Mouse (Mus musculus): ENCODE results near the gene AC140267.1. TPM values are rescaled to one million over a fixed set of nuclear protein-coding genes. Genes with fewer than 3 reads are reported as not detected.

AC140267.1 gene
- polyA plus RNA-seq, 1 experiment from 2014 or later: 2.1 TPM

- whole genome bisulfite sequencing: 2% methylated on average over 66 of the region's 66 CpGs
- DNase-seq: peak; percentile 96
- peak within 1 kb of the TSS; percentile 76 for H3K4me2 ChIP-seq (ENCODE audit: low read length)
- peak within 1 kb of the TSS; percentile 76 for H3K9ac ChIP-seq (replicated peaks; ENCODE audit: low read length)
- H3K9me3 ChIP-seq (ENCODE audit: control insufficient read depth, low read length): no peaks in the 10 kb centered on the region
- no peaks in the 10 kb centered on the region for H3K27me3 ChIP-seq (ENCODE audit: control insufficient read depth, insufficient read depth, low read length)
- peak; percentile 92 for ATAC-seq (ENCODE audit: low FRiP score, low TSS enrichment)
- H3K36me3 ChIP-seq (ENCODE audit: control insufficient read depth, insufficient read depth, low read length): peaks cover 22% of the 10 kb centered on the region
- H3K4me1 ChIP-seq (ENCODE audit: control insufficient read depth, insufficient read depth, low read length): peaks cover 10% of the 10 kb centered on the region
- H3K27ac ChIP-seq (replicated peaks; ENCODE audit: low read depth, low read length): peak within 1 kb of the TSS; percentile 68
- peak within 1 kb of the TSS; percentile 87 for H3K4me3 ChIP-seq (replicated peaks; ENCODE audit: low read depth, low read length)
Observed at GRCm38 (mm10) chr15:80263610-80264575, 28.3 kb downstream of the AC140267.1 start, which contains the start of gene Rps19bp1. Gene Rps19bp1 (minus strand): TSS chr15:80264315.

GRCm38 (mm10) chr15:80266281-80266680 is 30.6 kb downstream of the AC140267.1 start:
- Histone ChIP-seq H3K27me3 (ENCODE audit: control insufficient read depth, insufficient read depth, low read length) (no peaks in the 10 kb centered on the region), H3K27ac (replicated peaks; ENCODE audit: low read depth, low read length) (no peak overlapping the region), H3K9me3 (ENCODE audit: control insufficient read depth, low read length) (peaks cover 7% of the 10 kb centered on the region; the same call in 1 of the 2 replicates), H3K36me3 (ENCODE audit: control insufficient read depth, insufficient read depth, low read length) (no peaks in the 10 kb centered on the region), H3K4me1 (ENCODE audit: control insufficient read depth, insufficient read depth, low read length) (peaks cover 10% of the 10 kb centered on the region), H3K4me2 (ENCODE audit: low read length) (no peak overlapping the region), H3K4me3 (replicated peaks; ENCODE audit: low read depth, low read length) (no peak overlapping the region), H3K9ac (replicated peaks; ENCODE audit: low read length) (no peak overlapping the region)
- WGBS: 0% methylated on average over 2 of the region's 2 CpGs
- DNase-seq: peak; percentile 94
- ATAC-seq (ENCODE audit: low FRiP score, low TSS enrichment): 0 out of 2 replicates have a peak, but pooled peaks have one; percentile 31

GRCm38 (mm10) chr15:80271858-80272396 is 36.3 kb downstream of the AC140267.1 start:
- H3K27me3 ChIP-seq (ENCODE audit: control insufficient read depth, insufficient read depth, low read length): no peaks in the 10 kb centered on the region; the same call in 1 of the 2 replicates
- H3K4me2 ChIP-seq (ENCODE audit: low read length): no peak overlapping the region
- peaks cover 7% of the 10 kb centered on the region; the same call in 1 of the 2 replicates for H3K9me3 ChIP-seq (ENCODE audit: control insufficient read depth, low read length)
- H3K36me3 ChIP-seq (ENCODE audit: control insufficient read depth, insufficient read depth, low read length): no peaks in the 10 kb centered on the region
- WGBS: 49% methylated on average over 3 of the region's 3 CpGs
- DNase-seq: peak; percentile 77
- ATAC-seq (ENCODE audit: low FRiP score, low TSS enrichment): no peak
- no peak overlapping the region for H3K4me3 ChIP-seq (replicated peaks; ENCODE audit: low read depth, low read length)
- H3K27ac ChIP-seq (replicated peaks; ENCODE audit: low read depth, low read length): no peak overlapping the region
- 0 out of 2 replicates have a peak, but pooled peaks cover 6% of the 10 kb centered on the region for H3K4me1 ChIP-seq (ENCODE audit: control insufficient read depth, insufficient read depth, low read length)
- no peak overlapping the region for H3K9ac ChIP-seq (replicated peaks; ENCODE audit: low read length)

- H3K9me3 ChIP-seq (ENCODE audit: control insufficient read depth, low read length): no peaks in the 10 kb centered on the region
- no peak overlapping the region for H3K4me2 ChIP-seq (ENCODE audit: low read length)
- H3K27ac ChIP-seq (replicated peaks; ENCODE audit: low read depth, low read length): no peak overlapping the region
- no peak overlapping the region for H3K4me3 ChIP-seq (replicated peaks; ENCODE audit: low read depth, low read length)
- WGBS: 44% methylated on average over 9 of the region's 9 CpGs
- H3K4me1 ChIP-seq (ENCODE audit: control insufficient read depth, insufficient read depth, low read length): peaks cover 5% of the 10 kb centered on the region; the same call in 1 of the 2 replicates
- no peak overlapping the region for H3K9ac ChIP-seq (replicated peaks; ENCODE audit: low read length)
- peaks cover 2% of the 10 kb centered on the region; the same call in 1 of the 2 replicates for H3K27me3 ChIP-seq (ENCODE audit: control insufficient read depth, insufficient read depth, low read length)
- ATAC-seq (ENCODE audit: low FRiP score, low TSS enrichment) (no peak), DNase-seq (peak; percentile 73)
- no peaks in the 10 kb centered on the region for H3K36me3 ChIP-seq (ENCODE audit: control insufficient read depth, insufficient read depth, low read length)
Observed at GRCm38 (mm10) chr15:80277107-80277506, 41.5 kb downstream of the AC140267.1 start.

- 1% methylated on average over 6 of the region's 6 CpGs for WGBS
- H3K4me3 ChIP-seq (replicated peaks; ENCODE audit: low read depth, low read length): no peak overlapping the region
Observed at GRCm38 (mm10) chr15:80277625-80278024, 42.0 kb downstream of the AC140267.1 start.

GRCm38 (mm10) chr15:80278121-80278759 is 42.6 kb downstream of the AC140267.1 start:
- Histone ChIP-seq H3K9ac (replicated peaks; ENCODE audit: low read length) (no peak overlapping the region), H3K4me1 (ENCODE audit: control insufficient read depth, insufficient read depth, low read length) (peaks cover 3% of the 10 kb centered on the region; the same call in 1 of the 2 replicates), H3K4me3 (replicated peaks; ENCODE audit: low read depth, low read length) (no peak overlapping the region), H3K27ac (replicated peaks; ENCODE audit: low read depth, low read length) (no peak overlapping the region), H3K4me2 (ENCODE audit: low read length) (no peak overlapping the region), H3K27me3 (ENCODE audit: control insufficient read depth, insufficient read depth, low read length) (peaks cover 2% of the 10 kb centered on the region; the same call in 1 of the 2 replicates), H3K36me3 (ENCODE audit: control insufficient read depth, insufficient read depth, low read length) (no peaks in the 10 kb centered on the region), H3K9me3 (ENCODE audit: control insufficient read depth, low read length) (no peaks in the 10 kb centered on the region)
- WGBS: 68% methylated on average over 5 of the region's 5 CpGs
- ATAC-seq (ENCODE audit: low FRiP score, low TSS enrichment): no peak
- DNase-seq: no peak

More at GRCm38 (mm10) chr15:80277625-80278024, 42.0 kb downstream of the AC140267.1 start:
- peak; percentile 67 for DNase-seq
- Histone ChIP-seq H3K4me2 (ENCODE audit: low read length) (no peak overlapping the region), H3K9me3 (ENCODE audit: control insufficient read depth, low read length) (no peaks in the 10 kb centered on the region), H3K27ac (replicated peaks; ENCODE audit: low read depth, low read length) (no peak overlapping the region), H3K4me1 (ENCODE audit: control insufficient read depth, insufficient read depth, low read length) (peaks cover 3% of the 10 kb centered on the region; the same call in 1 of the 2 replicates), H3K9ac (replicated peaks; ENCODE audit: low read length) (no peak overlapping the region), H3K27me3 (ENCODE audit: control insufficient read depth, insufficient read depth, low read length) (peaks cover 2% of the 10 kb centered on the region; the same call in 1 of the 2 replicates), H3K36me3 (ENCODE audit: control insufficient read depth, insufficient read depth, low read length) (no peaks in the 10 kb centered on the region)
- no peak for ATAC-seq (ENCODE audit: low FRiP score, low TSS enrichment)

GRCm38 (mm10) chr15:80279053-80279452 is 43.4 kb downstream of the AC140267.1 start:
- Histone ChIP-seq H3K27me3 (ENCODE audit: control insufficient read depth, insufficient read depth, low read length) (peaks cover 2% of the 10 kb centered on the region; the same call in 1 of the 2 replicates), H3K4me1 (ENCODE audit: control insufficient read depth, insufficient read depth, low read length) (peaks cover 3% of the 10 kb centered on the region; the same call in 1 of the 2 replicates), H3K36me3 (ENCODE audit: control insufficient read depth, insufficient read depth, low read length) (no peaks in the 10 kb centered on the region), H3K4me2 (ENCODE audit: low read length) (no peak overlapping the region), H3K9me3 (ENCODE audit: control insufficient read depth, low read length) (no peaks in the 10 kb centered on the region), H3K4me3 (replicated peaks; ENCODE audit: low read depth, low read length) (no peak overlapping the region), H3K27ac (replicated peaks; ENCODE audit: low read depth, low read length) (no peak overlapping the region), H3K9ac (replicated peaks; ENCODE audit: low read length) (no peak overlapping the region)
- no peak for DNase-seq
- no peak for ATAC-seq (ENCODE audit: low FRiP score, low TSS enrichment)
- 88% methylated on average over 2 of the region's 2 CpGs for WGBS

- ATAC-seq (ENCODE audit: low FRiP score, low TSS enrichment): no peak
Observed at GRCm38 (mm10) chr15:80280646-80281045, 45.0 kb downstream of the AC140267.1 start.

More at GRCm38 (mm10) chr15:80280646-80281045, 45.0 kb downstream of the AC140267.1 start:
- Histone ChIP-seq H3K9ac (replicated peaks; ENCODE audit: low read length) (no peak overlapping the region), H3K4me1 (ENCODE audit: control insufficient read depth, insufficient read depth, low read length) (peaks cover 3% of the 10 kb centered on the region; the same call in 1 of the 2 replicates), H3K27ac (replicated peaks; ENCODE audit: low read depth, low read length) (no peak overlapping the region), H3K36me3 (ENCODE audit: control insufficient read depth, insufficient read depth, low read length) (no peaks in the 10 kb centered on the region), H3K9me3 (ENCODE audit: control insufficient read depth, low read length) (no peaks in the 10 kb centered on the region), H3K27me3 (ENCODE audit: control insufficient read depth, insufficient read depth, low read length) (peaks cover 3% of the 10 kb centered on the region), H3K4me2 (ENCODE audit: low read length) (no peak overlapping the region), H3K4me3 (replicated peaks; ENCODE audit: low read depth, low read length) (no peak overlapping the region)
- peak; percentile 71 for DNase-seq
- 20% methylated on average over 6 of the region's 6 CpGs for WGBS

Data from midbrain, embryonic 14.5 days (tissue).